ENCODE assay signal across 8 mouse cellular contexts in the genomic region with DNA sequence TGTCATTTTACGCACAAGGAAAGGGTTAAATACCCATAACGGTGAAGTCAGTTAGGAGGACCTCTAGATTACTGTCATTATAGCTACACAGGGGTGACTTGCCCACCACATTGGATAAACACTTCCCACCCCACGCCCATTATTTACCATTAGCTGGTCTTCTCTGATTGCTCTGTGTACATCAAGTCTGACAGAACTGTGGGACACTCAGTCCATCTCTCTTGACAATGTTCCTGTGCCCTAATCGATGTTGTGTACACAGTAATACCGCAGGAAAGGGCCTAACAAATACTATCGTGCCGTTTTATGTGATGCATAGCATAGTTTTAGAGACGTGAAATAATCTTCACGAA. TPM values are rescaled to one million over a fixed set of nuclear protein-coding genes. Genes with fewer than 3 reads are reported as not detected.
DNase-seq lines count a peak whose midpoint lies in the region; ATAC-seq and TF ChIP-seq lines count a peak whose summit lies in the region.

No protein-coding gene starts in this region.

- no peak for TF ChIP-seq POLR2A in heart, adult 2 months (IDR thresholded peaks at IDR 0.05; ENCODE audit: insufficient read depth, low read depth, low read length)
- no peak for TF ChIP-seq POLR2A in ES-Bruce4 (IDR thresholded peaks at IDR 0.05; ENCODE audit: insufficient read depth, low read length)

- peak in 1 of 2 experiments; percentile 27 for DNase-seq in heart, adult 2 months
- no peak for DNase-seq in heart, postnatal 4 days
- no peak for DNase-seq in forebrain, postnatal 0 days
- DNase-seq in liver, postnatal 0 days, result no peak
- DNase-seq in urinary bladder, postnatal 10 days (ENCODE audit: low spot score), result no peak
- DNase-seq in layer of hippocampus, adult 18-20 months (ENCODE audit: low spot score in 2 of 2), result no peak
- DNase-seq in adrenal gland, adult 18-20 months (ENCODE audit: low spot score in 2 of 2), result no peak

- TF ChIP-seq EP300 in heart, adult 2 months (IDR thresholded peaks at IDR 0.05; ENCODE audit: insufficient read depth, low read depth, low read length), result no peak
- no peak for TF ChIP-seq EP300 in ES-Bruce4 (IDR thresholded peaks at IDR 0.05; ENCODE audit: insufficient read depth, low read depth, low read length)
- no peak for TF ChIP-seq EP300 in liver, postnatal 0 days (IDR thresholded peaks at IDR 0.05; ENCODE audit: low read depth)

- H3K27ac ChIP-seq in heart, adult 2 months, result peak overlapping the region; percentile 92
- peak overlapping the region; percentile 94 for H3K27ac ChIP-seq in ES-Bruce4 (ENCODE audit: insufficient read depth, low read length)
- H3K27ac ChIP-seq in forebrain, postnatal 0 days (ENCODE audit: low read depth, low read length), result peak overlapping the region; percentile 68
- peak overlapping the region; percentile 85 for H3K27ac ChIP-seq in liver, postnatal 0 days (ENCODE audit: low read depth)

- no peak for TF ChIP-seq CTCF in heart, adult 2 months (IDR thresholded peaks at IDR 0.05)
- TF ChIP-seq CTCF in ES-Bruce4 (IDR thresholded peaks at IDR 0.05; ENCODE audit: low read depth, low read length), result no peak
- no peak for TF ChIP-seq CTCF in forebrain, postnatal 0 days (IDR thresholded peaks at IDR 0.05; ENCODE audit: low read depth)
- no peak for TF ChIP-seq CTCF in liver, postnatal 0 days (IDR thresholded peaks at IDR 0.05; ENCODE audit: low read depth)

- peak; percentile 46 for ATAC-seq in forebrain, postnatal 0 days
- peak; percentile 82 for ATAC-seq in liver, postnatal 0 days

- peaks cover 2% of the 10 kb centered on the region; the same call in 1 of the 2 replicates for H3K79me2 ChIP-seq in heart, adult 2 months (replicated peaks; ENCODE audit: control insufficient read depth, insufficient read depth, low read length)

- H3K4me1 ChIP-seq in heart, adult 2 months (ENCODE audit: control insufficient read depth, insufficient read depth, low read length), result peaks cover 4% of the 10 kb centered on the region
- H3K4me1 ChIP-seq in ES-Bruce4 (ENCODE audit: control insufficient read depth, insufficient read depth, low read length), result peaks cover 3% of the 10 kb centered on the region
- H3K4me1 ChIP-seq in forebrain, postnatal 0 days (ENCODE audit: insufficient read depth), result peaks cover 10% of the 10 kb centered on the region; the same call in 1 of the 2 replicates
- H3K4me1 ChIP-seq in liver, postnatal 0 days (ENCODE audit: insufficient read depth), result peaks cover 11% of the 10 kb centered on the region

- H3K4me3 ChIP-seq in heart, adult 2 months, result peak overlapping the region; percentile 96
- H3K4me3 ChIP-seq in ES-Bruce4 (ENCODE audit: low read depth, low read length), result peak overlapping the region; percentile 99
- peak overlapping the region; percentile 73 for H3K4me3 ChIP-seq in forebrain, postnatal 0 days (ENCODE audit: low read depth, low read length)
- peak overlapping the region; percentile 88 for H3K4me3 ChIP-seq in liver, postnatal 0 days (ENCODE audit: low read depth, low read length)

- intact Hi-C loops in heart, adult 2 months (cut with DNase I), result loop anchor here (5.0 kb wide), 1 partner anchor 39 kb away; no protein-coding TSS in a partner anchor

- H3K9me3 ChIP-seq in ES-Bruce4 (replicated peaks; ENCODE audit: control insufficient read depth, insufficient read depth, low read length, poor library complexity, severe bottlenecking), result no peaks in the 10 kb centered on the region
- no peaks in the 10 kb centered on the region for H3K9me3 ChIP-seq in forebrain, postnatal 0 days (ENCODE audit: low read length)
- H3K9me3 ChIP-seq in liver, postnatal 0 days (ENCODE audit: low read length), result no peaks in the 10 kb centered on the region

- no peaks in the 10 kb centered on the region; the same call in none of the 2 replicates for H3K36me3 ChIP-seq in heart, adult 2 months (ENCODE audit: control insufficient read depth, insufficient read depth, low read length)
- no peaks in the 10 kb centered on the region; the same call in 1 of the 2 replicates for H3K36me3 ChIP-seq in ES-Bruce4 (ENCODE audit: control insufficient read depth, insufficient read depth, low read length, poor library complexity, severe bottlenecking)
- no peaks in the 10 kb centered on the region for H3K36me3 ChIP-seq in forebrain, postnatal 0 days (ENCODE audit: insufficient read depth)
- no peaks in the 10 kb centered on the region for H3K36me3 ChIP-seq in liver, postnatal 0 days (replicated peaks; ENCODE audit: insufficient read depth, low read length)

- peak overlapping the region; percentile 91 for H3K9ac ChIP-seq in heart, adult 2 months (ENCODE audit: low read depth, low read length)
- H3K9ac ChIP-seq in ES-Bruce4 (ENCODE audit: low read depth, poor library complexity, severe bottlenecking), result peak overlapping the region; percentile 71
- H3K9ac ChIP-seq in forebrain, postnatal 0 days, result peak overlapping the region; percentile 76
- peak overlapping the region; percentile 91 for H3K9ac ChIP-seq in liver, postnatal 0 days (replicated peaks)

- 4% methylated on average over 9 of the region's 9 CpGs for WGBS in heart, adult 2 months
- WGBS in forebrain, postnatal 0 days, result 5% methylated on average over 9 of the region's 9 CpGs
- 2% methylated on average over 9 of the region's 9 CpGs for WGBS in liver, postnatal 0 days (ENCODE audit: insufficient replicate concordance)

- H3K27me3 ChIP-seq in heart, adult 2 months (ENCODE audit: control insufficient read depth, insufficient read depth, low read length), result no peaks in the 10 kb centered on the region
- no peaks in the 10 kb centered on the region for H3K27me3 ChIP-seq in ES-Bruce4 (ENCODE audit: control insufficient read depth, insufficient read depth, low read length, poor library complexity, severe bottlenecking)
- H3K27me3 ChIP-seq in forebrain, postnatal 0 days (ENCODE audit: insufficient read depth, low read length), result no peaks in the 10 kb centered on the region
- H3K27me3 ChIP-seq in liver, postnatal 0 days (ENCODE audit: insufficient read depth, low read length), result no peaks in the 10 kb centered on the region

- peak overlapping the region; percentile 73 for H3K4me2 ChIP-seq in forebrain, postnatal 0 days (ENCODE audit: low read depth)
- peak overlapping the region; percentile 91 for H3K4me2 ChIP-seq in liver, postnatal 0 days (ENCODE audit: low read depth, low read length)

RNA-seq across cellular contexts. Expression of a gene that starts 0.6 kb away (rescaled TPM):
- total RNA-seq in heart, adult 2 months (2021), result 10 to 100 TPM; 21.6 to 24.5 TPM
- 16.7 and 27.5 TPM in 2 replicates for polyA plus RNA-seq in heart, adult 2 months (2012; rRNA removed)
- 10 to 100 TPM; 20.5 to 22.0 TPM for total RNA-seq in heart, postnatal 4 days (2021)
- 72.9 and 85.4 TPM in 2 replicates for polyA plus RNA-seq in ES-Bruce4 (2011; ENCODE audit: insufficient read depth, insufficient read length, low read depth, missing spikeins)
- 33.6 and 33.7 TPM in 2 replicates for total RNA-seq in forebrain, postnatal 0 days (2014; rRNA removed)
- 22.8 and 24.7 TPM in 2 replicates for polyA plus RNA-seq in forebrain, postnatal 0 days (2015; fragmentation: Nextera tagmentation; extraction: Ambion mirVana)
- polyA plus RNA-seq in liver, postnatal 0 days (2015; fragmentation: Nextera tagmentation; extraction: Ambion mirVana), result 12.4 and 13.1 TPM in 2 replicates
- 10 to 100 TPM; 66.1 to 77.7 TPM for total RNA-seq in layer of hippocampus, adult 18-20 months (2021)
- total RNA-seq in adrenal gland, adult 18-20 months (2021), result 10 to 100 TPM; 34.6 to 37.8 TPM

RNA-seq across cellular contexts. Expression of a gene that starts 29.5 kb away (rescaled TPM):
- 1 to 10 TPM; 1.2 to 1.7 TPM for total RNA-seq in heart, adult 2 months (2021)
- polyA plus RNA-seq in heart, adult 2 months (2012; rRNA removed), result 1.1 and 2.0 TPM in 2 replicates
- total RNA-seq in heart, postnatal 4 days (2021), result 1 to 10 TPM; 1.9 to 2.0 TPM
- 8.6 and 10.1 TPM in 2 replicates for polyA plus RNA-seq in ES-Bruce4 (2011; ENCODE audit: insufficient read depth, insufficient read length, low read depth, missing spikeins)
- total RNA-seq in forebrain, postnatal 0 days (2014; rRNA removed), result 1.6 and 3.0 TPM in 2 replicates
- 0.49 and 0.90 TPM in 2 replicates for polyA plus RNA-seq in forebrain, postnatal 0 days (2015; fragmentation: Nextera tagmentation; extraction: Ambion mirVana)
- 0.62 and 0.66 TPM in 2 replicates for polyA plus RNA-seq in liver, postnatal 0 days (2015; fragmentation: Nextera tagmentation; extraction: Ambion mirVana)
- total RNA-seq in layer of hippocampus, adult 18-20 months (2021), result 1 to 10 TPM; 5.3 to 6.3 TPM
- total RNA-seq in adrenal gland, adult 18-20 months (2021), result 1 to 10 TPM; 3.3 to 4.0 TPM

RNA-seq across cellular contexts. Expression of a gene that starts 59.2 kb away (rescaled TPM):
- total RNA-seq in heart, adult 2 months (2021), result 10 to 100 TPM; 14.6 to 16.0 TPM
- 8.9 and 24.1 TPM in 2 replicates for polyA plus RNA-seq in heart, adult 2 months (2012; rRNA removed)
- 10 to 100 TPM; 16.9 to 17.3 TPM for total RNA-seq in heart, postnatal 4 days (2021)
- polyA plus RNA-seq in ES-Bruce4 (2011; ENCODE audit: insufficient read depth, insufficient read length, low read depth, missing spikeins), result 19.9 and 22.5 TPM in 2 replicates
- total RNA-seq in forebrain, postnatal 0 days (2014; rRNA removed), result 18.3 and 18.9 TPM in 2 replicates
- 4.8 and 6.0 TPM in 2 replicates for polyA plus RNA-seq in forebrain, postnatal 0 days (2015; fragmentation: Nextera tagmentation; extraction: Ambion mirVana)
- polyA plus RNA-seq in liver, postnatal 0 days (2015; fragmentation: Nextera tagmentation; extraction: Ambion mirVana), result 2.3 and 2.9 TPM in 2 replicates
- 10 to 100 TPM; 53.2 to 53.9 TPM for total RNA-seq in layer of hippocampus, adult 18-20 months (2021)
- 10 to 100 TPM; 22.4 to 24.3 TPM for total RNA-seq in adrenal gland, adult 18-20 months (2021)
